Mouse (Mus musculus): ENCODE results near the gene Tmem37. TPM values are rescaled to one million over a fixed set of nuclear protein-coding genes. Genes with fewer than 3 reads are reported as not detected.

Gene Tmem37
- 2.1 and 2.3 TPM in 2 replicates for polyA plus RNA-seq (2012; ENCODE audit: low replicate concordance)

DNA sequence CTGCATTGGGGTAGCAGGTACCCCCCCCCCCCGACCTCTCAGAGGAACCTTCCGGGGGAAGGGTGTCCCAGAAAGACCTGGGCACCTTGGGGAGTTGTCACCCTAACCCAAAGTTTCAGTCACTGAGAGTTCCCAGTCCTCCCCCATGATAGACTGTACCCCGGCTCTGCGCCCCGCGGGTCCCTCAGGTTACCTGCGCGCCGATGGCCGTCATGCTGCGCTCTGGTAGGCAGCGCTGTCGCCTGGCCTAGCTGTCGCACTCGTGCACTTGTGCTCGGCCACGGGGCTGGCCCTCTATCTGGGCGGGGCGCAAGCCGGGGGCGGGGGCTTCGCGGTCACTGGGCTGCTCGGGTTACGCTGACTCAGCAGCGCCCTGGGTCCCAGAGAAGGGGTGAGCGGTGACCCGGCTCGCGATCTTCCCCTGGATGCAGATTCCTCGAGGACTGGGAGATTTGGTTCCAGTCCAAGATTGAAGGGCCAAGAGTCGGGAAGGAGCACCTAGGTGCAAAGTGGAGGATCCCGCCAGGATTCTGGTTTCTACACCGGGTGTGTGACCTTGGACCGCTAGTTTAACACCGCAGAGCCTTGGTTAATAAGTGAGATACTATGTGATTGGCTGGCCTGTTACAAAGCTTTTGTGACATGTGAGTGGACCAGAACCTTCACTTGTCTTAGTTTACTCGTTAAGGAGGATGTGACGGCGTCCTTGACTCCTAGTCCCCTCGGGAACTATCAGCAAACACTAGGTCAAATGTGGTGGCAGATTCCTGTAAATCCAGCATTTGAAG, at the start of gene Tmem37:
TSS of gene Tmem37 (minus strand) at position 556 of the 788 bp plus-strand sequence.

GRCm38 (mm10) chr1:120120969-120121811, 47.3 kb upstream of the Tmem37 start, which contains the start of the genes Dbi and 3110009E18Rik:
TSS of gene Dbi (minus strand) at chr1:120121078.
TSS of gene 3110009E18Rik (plus strand) at chr1:120121187.

Other genes with a start within 250 kb of the Tmem37 start
- 6.6 and 14.2 TPM in 2 replicates for gene Ptpn4, start 236.5 kb downstream of the Tmem37 start, polyA plus RNA-seq (2012; ENCODE audit: low replicate concordance)
- gene Tmem177, start 160.9 kb downstream of the Tmem37 start, polyA plus RNA-seq (2012; ENCODE audit: low replicate concordance) = 0.61 and 0.66 TPM in 2 replicates
- not detected in 2 replicates for gene Cfap221, start 76.8 kb downstream of the Tmem37 start, polyA plus RNA-seq (2012; ENCODE audit: low replicate concordance)
- not detected in 2 replicates for gene Sctr, start 67.2 kb downstream of the Tmem37 start, polyA plus RNA-seq (2012; ENCODE audit: low replicate concordance)
- 3.1 and 4.5 TPM in 2 replicates for gene Dbi, start 47.0 kb upstream of the Tmem37 start, polyA plus RNA-seq (2012; ENCODE audit: low replicate concordance)
- 0.68 and 2.9 TPM in 2 replicates for gene 3110009E18Rik, start 47.1 kb upstream of the Tmem37 start, polyA plus RNA-seq (2012; ENCODE audit: low replicate concordance)
- 7.8 and 39.2 TPM in 2 replicates for gene Steap3, start 198.6 kb upstream of the Tmem37 start, polyA plus RNA-seq (2012; ENCODE audit: low replicate concordance)